Mouse (Mus musculus): ENCODE results near the gene Scfd2.

Gene Scfd2

DNA sequence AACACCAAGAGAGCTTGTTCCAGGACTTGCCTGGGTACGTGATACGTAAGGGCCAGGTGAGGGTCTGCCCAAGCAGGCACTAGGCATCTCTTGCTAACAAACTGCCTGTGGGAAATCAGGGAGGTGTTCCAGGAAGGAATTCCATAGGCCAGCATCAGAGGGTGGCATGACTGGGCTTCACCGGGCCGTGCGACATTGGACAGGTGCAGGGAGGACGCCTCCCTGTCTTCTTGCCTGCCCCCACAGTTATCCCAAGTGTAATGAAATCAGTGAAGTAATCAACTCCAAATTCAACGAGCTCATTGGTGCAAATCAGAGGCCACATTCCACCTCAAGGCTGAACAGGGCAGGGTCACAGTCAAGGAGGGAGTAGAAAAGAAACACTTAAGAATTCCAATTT is 324.9 kb downstream of the Scfd2 start:
- in situ Hi-C loops (cut with MboI, MseI), result no loop called here

- in situ Hi-C loops (cut with MboI, MseI), result no loop called here
Measured at GRCm38 (mm10) chr5:74206038-74206437, 325.5 kb downstream of the Scfd2 start.

- in situ Hi-C loops (cut with MboI, MseI), result no loop called here
Measured at GRCm38 (mm10) chr5:74205509-74205908, 326.1 kb downstream of the Scfd2 start.

GRCm38 (mm10) chr5:74204465-74204864 is 327.1 kb downstream of the Scfd2 start:
- in situ Hi-C loops (cut with MboI, MseI), result no loop called here

DNA sequence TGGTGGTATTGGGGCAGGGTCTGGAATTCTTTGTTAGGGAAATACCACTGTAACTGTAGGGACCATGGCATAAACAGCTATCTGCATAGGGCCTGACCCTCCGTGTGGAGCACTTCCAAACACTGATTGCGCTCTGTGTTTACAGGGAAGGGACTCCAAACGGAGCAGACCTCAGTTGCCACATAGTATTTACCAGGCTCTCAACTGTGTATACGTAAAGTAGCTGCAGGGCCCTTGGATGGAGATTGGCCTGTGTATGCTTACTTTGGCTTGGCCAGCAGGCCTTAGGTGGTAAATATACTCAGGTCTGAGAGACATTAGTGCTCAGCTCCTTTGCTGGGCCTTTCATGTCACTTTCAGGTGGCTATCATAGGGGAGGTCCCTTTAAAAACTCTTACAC is 329.0 kb downstream of the Scfd2 start:
- in situ Hi-C loops (cut with MboI, MseI), result no loop called here

DNA sequence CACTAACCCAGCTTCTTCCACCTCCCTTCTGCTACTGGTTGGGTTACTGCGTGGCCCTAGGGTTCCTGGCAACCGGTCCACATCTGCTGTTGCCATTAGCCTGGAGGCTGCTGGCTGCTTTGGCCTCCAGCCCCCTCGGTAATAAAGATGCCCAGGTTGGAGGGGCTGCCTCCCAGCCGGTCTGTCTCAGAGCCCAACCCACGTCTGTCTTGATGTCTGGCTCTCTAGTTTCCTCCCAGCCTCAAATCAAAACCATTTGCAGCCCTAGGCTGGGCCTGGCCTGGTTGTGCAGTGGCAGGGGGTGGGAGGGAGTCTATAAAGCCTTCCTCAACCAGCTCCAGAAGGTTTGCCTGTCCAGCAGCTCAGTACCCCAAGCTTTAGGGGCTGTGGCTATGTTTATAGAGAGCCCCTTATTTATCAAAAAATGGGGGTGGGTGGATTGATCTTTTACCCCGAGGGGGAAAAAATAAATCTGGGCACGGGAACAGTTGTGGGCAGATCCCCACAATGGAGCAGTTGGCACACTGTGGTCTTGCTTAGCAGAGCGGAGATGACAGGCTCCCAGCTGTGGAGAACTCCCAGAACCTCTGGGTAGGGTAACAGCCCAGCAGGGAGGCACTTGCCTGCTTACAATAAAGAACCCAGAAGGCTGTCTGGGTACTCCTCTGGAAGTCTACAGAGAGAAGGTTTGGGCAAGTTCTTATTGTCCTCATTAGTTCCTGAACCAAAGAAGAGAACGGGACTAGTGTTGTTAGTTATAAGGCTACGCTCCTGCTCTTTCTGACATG is 329.8 kb downstream of the Scfd2 start:
- in situ Hi-C loops (cut with MboI, MseI), result no loop called here

DNA sequence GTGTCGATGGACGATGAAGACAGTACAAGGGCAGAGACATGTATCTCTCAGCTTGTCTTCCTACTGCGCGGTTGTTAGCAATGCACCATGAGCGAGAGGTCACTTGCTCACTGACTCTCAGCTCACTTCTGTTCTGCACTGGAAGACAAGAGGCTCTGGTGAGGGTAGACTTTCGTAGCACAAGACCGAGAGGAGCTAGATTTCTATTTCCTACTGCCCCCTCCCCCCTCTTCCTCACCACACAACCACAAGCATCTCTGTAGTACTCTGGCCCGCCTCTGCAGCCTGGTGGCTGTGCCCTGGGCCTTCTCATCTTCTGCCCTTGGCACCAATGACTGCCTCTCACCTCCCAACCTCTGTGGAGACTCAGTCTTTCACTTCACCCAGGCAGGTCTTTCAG is 331.1 kb downstream of the Scfd2 start:
- in situ Hi-C loops (cut with MboI, MseI), result no loop called here

- in situ Hi-C loops (cut with MboI, MseI), result no loop called here
Measured at GRCm38 (mm10) chr5:74199793-74200192, 331.8 kb downstream of the Scfd2 start.

- in situ Hi-C loops (cut with MboI, MseI), result no loop called here
Measured at GRCm38 (mm10) chr5:74198446-74198845, 333.1 kb downstream of the Scfd2 start.

- in situ Hi-C loops (cut with MboI, MseI), result no loop called here
Measured at GRCm38 (mm10) chr5:74197541-74198330, 333.8 kb downstream of the Scfd2 start.

DNA sequence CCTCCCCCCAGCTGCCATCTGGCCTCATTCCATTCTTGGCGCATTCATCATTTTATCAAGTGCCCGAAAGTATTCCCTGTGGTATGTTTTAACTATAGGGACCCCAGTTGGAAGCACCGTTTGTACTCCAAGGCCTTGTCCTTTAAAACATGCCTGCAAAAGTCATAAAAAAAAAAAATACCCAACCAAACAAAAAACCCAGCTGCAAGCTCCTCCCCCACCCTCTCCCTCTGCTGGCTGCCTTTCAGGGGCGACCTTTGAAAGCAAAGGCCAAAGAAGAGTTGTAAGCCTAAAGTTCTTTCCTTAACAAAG is 335.3 kb downstream of the Scfd2 start:
- in situ Hi-C loops (cut with MboI, MseI), result no loop called here

DNA sequence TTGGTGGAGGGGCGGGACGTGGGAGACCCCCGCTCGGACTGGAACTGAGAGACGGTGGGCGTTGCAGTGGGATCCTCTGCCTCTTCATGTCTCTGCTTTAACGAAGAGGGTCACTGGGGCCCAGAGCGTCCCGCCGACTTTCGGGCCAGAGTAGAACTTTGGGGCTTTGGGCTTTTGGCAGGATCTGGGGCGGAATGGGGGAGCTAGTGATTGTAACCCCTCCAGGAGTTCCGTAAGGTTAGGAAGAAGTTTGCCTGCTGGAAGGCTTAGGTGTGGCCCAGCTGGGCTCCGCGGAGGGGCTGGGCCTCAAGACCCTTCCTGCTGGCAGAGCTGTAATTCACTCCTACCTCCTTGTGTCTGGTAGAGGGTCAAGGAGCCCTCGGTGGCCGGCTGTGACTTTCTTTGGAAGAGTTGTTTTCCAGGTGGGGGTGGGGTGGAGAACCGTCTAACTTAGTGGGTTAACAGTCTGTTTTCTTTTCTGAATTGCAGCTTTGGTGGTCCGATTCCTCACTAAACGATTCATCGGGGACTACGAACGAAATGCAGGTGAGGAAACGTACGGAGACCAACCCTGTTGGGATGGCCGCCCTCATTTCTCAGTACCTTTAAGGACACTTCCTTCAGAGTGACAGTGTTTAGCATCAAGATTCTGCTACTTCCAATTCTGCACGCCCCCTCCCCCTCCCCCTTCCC is 335.8 kb downstream of the Scfd2 start:
- in situ Hi-C loops (cut with MboI, MseI), result no loop called here

DNA sequence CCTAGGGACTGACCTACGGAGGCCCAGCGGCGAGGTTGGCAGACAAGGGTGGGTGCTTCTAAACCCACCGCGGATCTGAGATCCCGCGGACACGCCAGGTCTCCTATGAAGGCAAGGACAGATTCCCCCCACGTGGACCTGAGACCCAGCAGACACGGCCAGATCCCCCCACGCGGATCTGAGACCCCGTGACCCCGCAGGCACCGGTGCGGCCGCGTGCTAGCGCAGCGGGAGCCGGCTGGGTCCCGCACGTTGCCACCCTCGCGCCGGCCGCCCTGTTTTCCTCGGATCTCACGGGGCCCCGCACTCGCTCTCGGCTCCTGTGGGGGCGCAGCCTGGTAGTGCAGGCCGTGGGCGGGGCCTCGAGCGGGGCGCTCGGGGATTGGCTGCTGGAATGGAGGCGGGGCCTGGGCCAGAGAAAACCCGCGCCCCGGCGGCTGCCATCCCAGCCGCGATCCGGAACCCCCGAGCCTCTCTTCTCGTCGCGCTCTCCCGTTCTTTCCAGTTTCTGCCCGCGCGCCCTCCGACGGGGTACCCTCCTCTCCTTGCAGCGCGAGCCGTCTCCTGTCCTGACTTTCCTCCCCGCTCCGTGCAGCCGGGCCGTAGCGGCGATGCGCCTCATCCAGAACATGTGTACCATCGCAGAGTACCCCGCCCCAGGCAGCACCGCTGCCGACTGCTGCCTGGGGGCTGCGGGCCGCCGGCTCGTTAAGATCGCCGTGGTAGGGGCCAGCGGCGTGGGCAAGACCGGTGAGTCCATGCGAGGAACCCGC is 336.5 kb downstream of the Scfd2 start, which contains the start of gene Rasl11b:
TSS of gene Rasl11b (plus strand) at position 446 of the 773 bp plus-strand sequence.
- in situ Hi-C loops (cut with MboI, MseI), result no loop called here

- in situ Hi-C loops (cut with MboI, MseI), result no loop called here
Measured at GRCm38 (mm10) chr5:74194027-74194840, 337.3 kb downstream of the Scfd2 start.

DNA sequence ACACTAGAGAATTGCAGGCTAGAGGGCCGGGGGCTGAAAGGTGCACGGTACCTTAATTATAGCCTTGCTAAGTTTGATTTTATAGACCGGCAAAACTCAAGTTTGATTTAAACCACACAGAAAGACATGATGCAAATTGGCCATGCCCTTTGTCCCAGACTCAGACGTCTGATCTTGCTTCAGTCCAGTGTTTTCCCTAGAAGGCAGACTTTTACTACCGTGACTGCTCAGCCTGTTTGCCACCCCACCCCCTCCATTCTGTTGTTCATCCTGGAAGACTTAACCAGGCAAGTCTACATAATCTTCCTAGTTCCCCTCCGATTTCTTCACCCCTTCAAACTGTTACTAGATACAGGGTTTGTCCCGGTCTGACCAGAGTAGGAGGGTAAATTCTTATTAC is 337.9 kb downstream of the Scfd2 start:
- in situ Hi-C loops (cut with MboI, MseI), result no loop called here

DNA sequence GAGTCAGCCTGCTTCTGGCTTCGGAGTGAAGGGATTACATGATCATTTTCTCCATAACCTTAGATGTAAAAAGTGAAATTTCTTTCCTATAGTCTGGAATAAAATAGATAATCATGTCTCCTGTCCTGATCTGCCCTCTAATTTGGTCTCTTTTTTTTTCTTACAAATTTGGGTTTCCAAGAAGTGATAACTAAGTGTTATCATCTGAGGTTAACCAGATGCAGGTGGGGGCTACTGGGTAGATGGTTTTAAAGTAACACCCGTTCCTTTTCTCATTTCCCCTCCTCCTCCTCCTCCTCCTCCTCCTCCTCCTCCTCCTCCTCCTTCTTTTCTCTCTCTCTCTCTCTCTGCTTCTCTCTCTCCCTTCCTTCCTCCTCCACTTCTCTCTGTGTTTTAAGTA is 338.6 kb downstream of the Scfd2 start:
- in situ Hi-C loops (cut with MboI, MseI), result no loop called here

- in situ Hi-C loops (cut with MboI, MseI), result no loop called here
Measured at GRCm38 (mm10) chr5:74190911-74191310, 340.6 kb downstream of the Scfd2 start.

GRCm38 (mm10) chr5:74190161-74190491 is 341.4 kb downstream of the Scfd2 start:
- in situ Hi-C loops (cut with MboI, MseI), result no loop called here

- in situ Hi-C loops (cut with MboI, MseI), result no loop called here
Measured at GRCm38 (mm10) chr5:74189484-74190160, 341.9 kb downstream of the Scfd2 start.

- in situ Hi-C loops (cut with MboI, MseI), result no loop called here
Measured at GRCm38 (mm10) chr5:74188886-74189285, 342.7 kb downstream of the Scfd2 start.
